Mouse (Mus musculus) kidney, postnatal 4 days (tissue): ENCODE data around the gene Gm11487.
"Not testable (repeated sequence)": the region's sequence is repeated elsewhere in the genome, so short reads cannot be mapped to it uniquely, and the experiment has no call there.

Experiments
- DNase-seq, 2 experiments: peaks; one replicate each; pipeline ENCODE4 v3.0.0; 2021; ENCODE audit warnings: mixed read lengths in 2 of 2

Gene Gm11487

DNA sequence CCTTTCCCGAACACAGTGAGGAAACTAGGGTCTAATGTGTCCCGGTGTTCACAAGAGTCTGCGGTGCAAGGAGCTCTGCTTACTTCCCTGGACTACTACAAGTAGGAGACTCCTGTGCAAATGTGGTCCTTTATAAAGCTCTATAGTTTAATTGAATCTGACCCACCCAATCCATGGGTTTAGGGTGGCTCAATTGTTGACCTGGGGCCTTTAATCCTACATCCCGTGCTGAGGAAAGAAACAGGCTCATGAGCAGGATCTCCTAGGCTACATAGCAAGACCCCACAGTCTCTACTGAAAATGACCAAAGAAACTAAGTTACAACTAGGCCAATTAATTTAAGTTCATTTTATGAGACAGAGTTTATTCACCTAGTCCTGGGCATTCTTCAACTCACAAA lies at the start of gene Gm11487:
TSS of gene Gm11487 (minus strand) at position 101 of the 400 bp plus-strand sequence.
- DNase-seq = not testable (repeated sequence)

DNA sequence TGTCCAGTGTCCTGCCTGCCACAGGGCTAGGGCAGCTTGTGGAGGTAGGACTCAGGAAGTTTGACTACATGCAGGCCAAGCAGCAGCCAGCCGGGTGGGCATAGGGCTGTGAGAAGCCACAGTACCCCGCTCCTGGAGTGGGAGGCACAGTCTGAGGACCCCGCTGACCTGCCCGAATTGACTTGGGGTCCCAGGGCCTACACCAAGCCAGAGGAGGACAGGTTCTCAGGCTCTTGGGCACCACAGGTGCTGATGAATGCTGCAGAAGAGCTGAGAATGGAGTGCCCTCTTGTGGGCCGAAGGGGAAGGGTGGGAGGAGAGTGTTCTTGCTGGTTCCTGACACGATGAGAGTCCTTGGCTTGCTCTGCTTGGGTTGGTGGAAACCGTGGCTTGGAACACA lies 39.8 kb upstream of the Gm11487 start:
- peak; percentile 48 to 50 for DNase-seq

DNA sequence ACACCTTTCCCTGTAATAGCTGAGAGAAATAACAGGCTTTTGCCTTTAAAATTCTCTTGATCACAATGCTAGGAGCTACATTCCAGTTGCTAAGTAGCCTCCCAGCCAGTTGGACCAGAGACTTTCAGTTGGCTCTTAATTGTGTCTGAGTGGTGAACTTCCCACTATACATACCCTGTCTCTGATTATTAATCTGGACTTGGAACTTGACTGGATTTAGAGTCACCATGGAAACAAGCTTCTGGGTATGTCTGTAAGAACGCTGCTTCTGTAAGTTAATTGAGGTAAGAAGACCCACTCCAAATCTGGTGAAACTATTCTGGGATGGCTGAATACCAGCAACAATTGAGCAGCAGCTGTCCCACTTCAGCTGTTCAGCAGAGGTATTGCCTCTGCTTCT lies 37.7 kb upstream of the Gm11487 start:
- DNase-seq = no peak

DNA sequence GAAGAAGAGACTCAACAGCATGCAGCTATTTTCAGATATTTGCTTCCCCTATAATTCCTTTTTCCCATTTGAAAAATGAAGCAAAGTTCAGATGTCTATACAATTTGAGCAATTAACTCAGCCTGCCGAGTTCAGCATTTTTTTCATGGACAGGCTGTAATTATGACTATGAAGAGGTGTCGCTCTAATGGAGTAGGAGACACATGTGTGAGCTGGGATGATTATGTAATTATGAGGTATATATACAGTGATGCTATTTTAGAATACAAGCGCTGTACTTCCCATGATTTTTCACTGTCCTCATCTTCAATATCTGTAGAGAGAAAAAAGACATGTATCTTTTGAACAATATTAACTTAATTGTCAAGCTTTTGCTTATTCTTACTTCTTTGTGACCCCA lies 21.0 kb upstream of the Gm11487 start:
- DNase-seq = no peak

DNA sequence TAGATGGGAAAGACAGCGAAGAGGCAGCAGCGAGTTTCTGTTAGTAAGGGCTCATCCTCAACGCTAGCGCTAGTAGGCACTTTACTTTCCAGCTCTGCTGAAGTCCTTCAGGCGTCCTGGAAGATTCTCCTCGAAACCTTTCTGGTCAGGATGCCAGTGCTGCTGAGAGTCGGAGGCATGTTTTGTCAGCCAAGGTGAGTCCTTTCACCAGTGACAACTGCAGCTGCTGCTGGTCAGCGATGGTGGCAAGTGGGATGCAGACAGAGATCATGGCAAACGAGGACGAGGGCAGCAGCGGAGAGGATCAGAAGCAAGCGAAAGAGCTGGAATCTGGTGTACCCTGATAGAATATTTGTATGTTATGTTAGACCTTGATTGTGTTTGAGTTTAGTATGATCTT lies 18.2 kb upstream of the Gm11487 start:
- no peak for DNase-seq

DNA sequence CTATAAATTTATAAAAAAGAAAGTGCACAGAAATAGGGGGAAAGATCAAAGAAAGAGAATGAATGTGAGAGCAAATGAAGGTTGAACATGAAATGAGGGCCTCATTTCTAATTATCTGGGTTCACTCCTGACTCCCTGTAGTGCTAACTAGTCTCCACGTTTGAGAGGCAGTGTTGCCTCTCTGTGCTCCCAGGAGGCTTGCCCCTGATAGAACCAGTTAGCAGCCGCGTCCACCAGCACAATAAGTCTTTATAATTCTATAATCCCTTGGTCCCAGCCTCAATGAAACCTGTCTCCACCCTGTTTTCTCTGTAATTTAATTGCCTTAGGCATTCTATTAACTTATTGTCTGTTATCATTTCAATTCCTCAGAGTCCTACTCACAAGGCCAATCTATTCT lies 38.3 kb downstream of the Gm11487 start:
- DNase-seq = no peak
